27 mouse cellular contexts compared by ENCODE assay signal in the genomic region with DNA sequence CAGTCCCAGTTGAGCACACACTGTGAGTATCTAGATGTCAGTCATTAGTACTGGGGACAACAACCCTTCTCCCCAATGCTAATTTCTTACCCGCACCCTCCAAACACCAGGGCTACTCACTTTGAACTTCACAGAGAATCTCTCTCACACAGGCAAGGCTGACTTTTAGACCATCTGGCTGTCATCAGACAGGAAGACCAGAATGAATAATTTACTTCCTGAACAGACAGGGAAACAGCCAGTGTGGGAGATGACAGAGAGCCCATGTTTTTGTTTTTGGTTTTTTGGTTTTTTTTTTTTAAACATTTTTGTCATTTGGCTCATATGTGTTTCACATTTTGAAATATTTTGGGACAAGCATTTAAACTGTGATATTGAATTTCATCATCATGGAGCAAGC.
DNase-seq lines count a peak whose midpoint lies in the region; ATAC-seq and TF ChIP-seq lines count a peak whose summit lies in the region.
"Had no signal": no experiment of that assay in that cellular context is flagged by ENCODE, and none has a peak within 500 bp of the region (broad histone marks: within the 10 kb centered on the region; RNA-seq: fewer than 3 reads in every experiment).

No protein-coding gene starts in this region.

- H3K9ac ChIP-seq in forebrain, embryonic 14.5 days (ENCODE audit: low read length) = no peak overlapping the region
- no peak overlapping the region for H3K9ac ChIP-seq in forebrain, embryonic 12.5 days
- no peak overlapping the region for H3K9ac ChIP-seq in lung, postnatal 0 days (replicated peaks; ENCODE audit: low read depth)
- H3K9ac ChIP-seq: embryonic facial prominence, embryonic 12.5 days; liver, postnatal 0 days had no signal

- no peaks in the 10 kb centered on the region for H3K36me3 ChIP-seq in forebrain, embryonic 14.5 days (ENCODE audit: control insufficient read depth, insufficient read depth, low read length)
- no peaks in the 10 kb centered on the region for H3K36me3 ChIP-seq in forebrain, embryonic 12.5 days (replicated peaks)
- no peaks in the 10 kb centered on the region for H3K36me3 ChIP-seq in lung, postnatal 0 days (ENCODE audit: insufficient read depth, low read length)
- H3K36me3 ChIP-seq: embryonic facial prominence, embryonic 12.5 days; limb, embryonic 10.5 days had no signal

- peak; percentile 44 for DNase-seq in forebrain, embryonic 14.5 days (ENCODE audit: low spot score)
- DNase-seq in lung, postnatal 0 days (ENCODE audit: low spot score) = peak; percentile 19
- DNase-seq in lung, postnatal 14 days = no peak
- peak; percentile 20 for DNase-seq in c-Kit-positive CD71-negative TER-119-negative erythroid progenitor cells, embryonic 14.5 days (ENCODE audit: low read depth)
- peak; percentile 1 for DNase-seq in induced T-regulatory cell, adult 2 months (ENCODE audit: low read depth)
- no peak for DNase-seq in spleen, postnatal 10 days (ENCODE audit: low spot score in 2 of 2)
- DNase-seq in MN1 (ENCODE audit: low spot score) = no peak
- DNase-seq: adrenal gland, postnatal 25 days; B cell, adult 2 months; cerebellum, adult 18-20 months; cerebellum, postnatal 25 days; gastrocnemius, postnatal 14 days; heart, adult 2 months; heart, postnatal 4 days; kidney, adult 11 months; kidney, postnatal 4 days; liver, postnatal 0 days; lung, postnatal 4 days; right cerebral cortex, postnatal 4 days; thymus, postnatal 14 days had no signal

- no peak overlapping the region for H3K4me3 ChIP-seq in forebrain, embryonic 14.5 days (ENCODE audit: low read depth, low read length)
- no peak overlapping the region for H3K4me3 ChIP-seq in forebrain, embryonic 12.5 days (replicated peaks)
- no peak overlapping the region for H3K4me3 ChIP-seq in lung, postnatal 0 days (ENCODE audit: low read depth, low read length)
- H3K4me3 ChIP-seq: embryonic facial prominence, embryonic 12.5 days; erythroblast, embryonic 14.5 days; heart, adult 2 months; limb, embryonic 10.5 days had no signal

- H3K4me2 ChIP-seq in forebrain, embryonic 14.5 days (ENCODE audit: low read length) = no peak overlapping the region
- H3K4me2 ChIP-seq in forebrain, embryonic 12.5 days = no peak overlapping the region
- H3K4me2 ChIP-seq in lung, postnatal 0 days (replicated peaks; ENCODE audit: low read depth, low read length) = no peak overlapping the region
- H3K4me2 ChIP-seq: embryonic facial prominence, embryonic 12.5 days had no signal

- 71% methylated on average over 1 of the region's 1 CpGs for WGBS in forebrain, embryonic 14.5 days
- WGBS in forebrain, embryonic 12.5 days = 74% methylated on average over 1 of the region's 1 CpGs
- 65% methylated on average over 1 of the region's 1 CpGs for WGBS in lung, postnatal 0 days

- H3K9me3 ChIP-seq in forebrain, embryonic 14.5 days (replicated peaks; ENCODE audit: control insufficient read depth, low read length) = no peaks in the 10 kb centered on the region
- H3K9me3 ChIP-seq in forebrain, embryonic 12.5 days = no peaks in the 10 kb centered on the region
- H3K9me3 ChIP-seq in lung, postnatal 0 days (ENCODE audit: low read length) = no peaks in the 10 kb centered on the region
- H3K9me3 ChIP-seq: embryonic facial prominence, embryonic 12.5 days; limb, embryonic 10.5 days had no signal

- TF ChIP-seq EP300 in lung, postnatal 0 days (IDR thresholded peaks at IDR 0.05) = no peak

- no peak for TF ChIP-seq CTCF in lung, postnatal 0 days (IDR thresholded peaks at IDR 0.05)

- H3K4me1 ChIP-seq in forebrain, embryonic 14.5 days (ENCODE audit: control insufficient read depth, insufficient read depth, low read length) = peaks cover 5% of the 10 kb centered on the region; the same call in 1 of the 2 replicates
- no peaks in the 10 kb centered on the region for H3K4me1 ChIP-seq in forebrain, embryonic 12.5 days
- no peaks in the 10 kb centered on the region for H3K4me1 ChIP-seq in lung, postnatal 0 days (ENCODE audit: insufficient read depth, low read depth, low read length)
- H3K4me1 ChIP-seq: embryonic facial prominence, embryonic 12.5 days had no signal

- ATAC-seq in forebrain, embryonic 14.5 days = peak; percentile 32; the same call in 1 of the 2 replicates
- no peak for ATAC-seq in forebrain, embryonic 12.5 days (ENCODE audit: low FRiP score)
- no peak for ATAC-seq in lung, postnatal 0 days
- ATAC-seq: activated CD4-positive, CD25-positive, alpha-beta regulatory T cell, adult 4 months; hindbrain, postnatal 0 days; liver, postnatal 0 days; midbrain, embryonic 16.5 days had no signal

- H3K27ac ChIP-seq in forebrain, embryonic 14.5 days (ENCODE audit: low read depth, low read length) = no peak overlapping the region
- H3K27ac ChIP-seq in forebrain, embryonic 12.5 days = no peak overlapping the region
- H3K27ac ChIP-seq in lung, postnatal 0 days (ENCODE audit: low read length) = no peak overlapping the region
- H3K27ac ChIP-seq: embryonic facial prominence, embryonic 12.5 days; heart, adult 2 months; hindbrain, postnatal 0 days; limb, embryonic 10.5 days had no signal

- no peaks in the 10 kb centered on the region for H3K27me3 ChIP-seq in forebrain, embryonic 14.5 days (replicated peaks; ENCODE audit: control insufficient read depth, insufficient read depth, low read length)
- 0 out of 2 replicates have a peak, but pooled peaks cover 5% of the 10 kb centered on the region for H3K27me3 ChIP-seq in forebrain, embryonic 12.5 days
- no peaks in the 10 kb centered on the region for H3K27me3 ChIP-seq in lung, postnatal 0 days (replicated peaks; ENCODE audit: insufficient read depth, low read length)
- H3K27me3 ChIP-seq: embryonic facial prominence, embryonic 12.5 days had no signal

Comparison
In these comparisons a context has a peak if more than half of its experiments do, and no peak if none do; other contexts are left out.
1. DNase-seq: peak in forebrain, embryonic 14.5 days (single experiment), lung, postnatal 0 days (single experiment), c-Kit-positive CD71-negative TER-119-negative erythroid progenitor cells, embryonic 14.5 days (single experiment) and induced T-regulatory cell, adult 2 months (single experiment); none in lung, postnatal 14 days (single experiment), spleen, postnatal 10 days (0 of 2) and MN1 (single experiment).